Mouse (Mus musculus): Measurements from ENCODE around the gene Cdh4. TPM values are rescaled to one million over a fixed set of nuclear protein-coding genes. Genes with fewer than 3 reads are reported as not detected.

Gene Cdh4
- polyA plus RNA-seq, 1 experiment from 2014 or later: 0.28 TPM

DNA sequence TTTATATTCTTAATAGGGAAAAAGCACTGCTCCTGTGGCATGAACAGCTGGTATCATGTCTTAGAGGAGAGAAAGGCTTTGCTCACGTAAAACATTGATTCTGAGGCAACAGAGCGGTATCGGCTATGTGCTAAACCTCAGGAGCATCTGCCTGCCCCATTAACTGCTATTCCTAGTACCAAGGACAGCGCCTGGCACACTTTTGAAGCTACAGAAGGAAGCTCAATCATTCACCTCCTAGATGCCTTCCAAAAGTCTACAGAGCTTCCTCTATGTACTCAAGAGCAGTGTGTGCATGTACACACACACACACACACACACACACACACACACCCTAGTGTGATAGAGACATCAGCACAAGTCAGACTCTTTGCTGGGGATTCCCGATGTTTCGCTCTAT lies 34.4 kb downstream of the Cdh4 start:
- Histone ChIP-seq H3K27ac (no peak overlapping the region), H3K36me3 (no peaks in the 10 kb centered on the region), H3K27me3 (no peaks in the 10 kb centered on the region), H3K9ac (no peak overlapping the region), H3K9me3 (replicated peaks) (peaks cover 23% of the 10 kb centered on the region; the same call in 1 of the 2 replicates), H3K4me1 (replicated peaks) (no peaks in the 10 kb centered on the region), H3K4me3 (replicated peaks) (no peak overlapping the region), H3K4me2 (no peak overlapping the region)
- 65% methylated on average over 6 of the region's 6 CpGs for WGBS (ENCODE audit: insufficient replicate concordance)
- ATAC-seq (ENCODE audit: low read depth) (no peak), DNase-seq (no peak)

DNA sequence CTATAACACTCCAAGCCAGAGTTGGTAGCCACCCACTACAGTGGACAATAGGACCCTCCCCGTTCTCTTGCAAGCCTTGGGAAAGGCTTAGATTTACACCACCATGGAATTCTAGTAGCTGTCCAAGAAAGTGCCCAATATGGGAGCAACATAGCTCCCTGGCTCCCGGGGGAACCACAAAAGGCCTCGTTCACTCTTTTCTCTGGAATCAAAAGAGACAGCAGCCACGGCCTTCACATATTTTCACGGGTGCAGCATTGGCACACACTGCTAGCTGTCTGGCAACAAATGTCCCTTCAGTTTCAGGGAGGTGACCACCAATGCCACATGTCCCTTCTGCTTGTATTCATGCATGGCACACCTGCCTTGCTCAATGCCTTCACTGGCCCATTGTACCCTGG lies 38.6 kb downstream of the Cdh4 start:
- WGBS (ENCODE audit: insufficient replicate concordance): 76% methylated on average over 5 of the region's 5 CpGs
- no peak overlapping the region for H3K9ac ChIP-seq
- no peak overlapping the region for H3K27ac ChIP-seq
- H3K4me2 ChIP-seq: no peak overlapping the region
- DNase-seq (no peak), ATAC-seq (ENCODE audit: low read depth) (no peak)
- no peaks in the 10 kb centered on the region for H3K36me3 ChIP-seq
- H3K27me3 ChIP-seq: no peaks in the 10 kb centered on the region
- no peak overlapping the region for H3K4me3 ChIP-seq (replicated peaks)
- H3K9me3 ChIP-seq (replicated peaks): peaks cover 16% of the 10 kb centered on the region; the same call in 1 of the 2 replicates
- no peaks in the 10 kb centered on the region for H3K4me1 ChIP-seq (replicated peaks)

DNA sequence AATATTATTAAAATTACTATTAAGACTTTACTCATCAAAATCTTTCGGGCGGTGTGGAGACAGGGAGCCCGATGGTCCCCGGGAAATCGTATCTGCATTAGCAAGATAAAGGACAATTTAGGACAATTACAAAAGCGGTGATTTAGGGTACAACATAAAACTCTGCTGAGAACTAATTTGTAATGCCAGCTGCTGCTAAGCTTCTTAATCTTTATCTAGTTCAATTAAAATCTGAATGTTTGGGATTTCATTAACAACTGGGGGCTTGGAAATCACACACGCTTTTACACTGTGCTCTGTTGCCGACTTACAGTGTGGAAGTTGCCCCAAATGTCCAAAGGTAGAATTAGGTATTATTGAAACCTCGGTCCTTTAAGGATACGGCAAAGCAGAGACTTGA lies 39.1 kb downstream of the Cdh4 start:
- DNase-seq: no peak
- Histone ChIP-seq H3K9ac (no peak overlapping the region), H3K4me1 (replicated peaks) (no peaks in the 10 kb centered on the region), H3K27ac (no peak overlapping the region), H3K4me2 (no peak overlapping the region), H3K9me3 (replicated peaks) (peaks cover 18% of the 10 kb centered on the region), H3K4me3 (replicated peaks) (no peak overlapping the region), H3K27me3 (no peaks in the 10 kb centered on the region), H3K36me3 (no peaks in the 10 kb centered on the region)
- 75% methylated on average over 10 of the region's 10 CpGs for WGBS (ENCODE audit: insufficient replicate concordance)
- no peak for ATAC-seq (ENCODE audit: low read depth)

DNA sequence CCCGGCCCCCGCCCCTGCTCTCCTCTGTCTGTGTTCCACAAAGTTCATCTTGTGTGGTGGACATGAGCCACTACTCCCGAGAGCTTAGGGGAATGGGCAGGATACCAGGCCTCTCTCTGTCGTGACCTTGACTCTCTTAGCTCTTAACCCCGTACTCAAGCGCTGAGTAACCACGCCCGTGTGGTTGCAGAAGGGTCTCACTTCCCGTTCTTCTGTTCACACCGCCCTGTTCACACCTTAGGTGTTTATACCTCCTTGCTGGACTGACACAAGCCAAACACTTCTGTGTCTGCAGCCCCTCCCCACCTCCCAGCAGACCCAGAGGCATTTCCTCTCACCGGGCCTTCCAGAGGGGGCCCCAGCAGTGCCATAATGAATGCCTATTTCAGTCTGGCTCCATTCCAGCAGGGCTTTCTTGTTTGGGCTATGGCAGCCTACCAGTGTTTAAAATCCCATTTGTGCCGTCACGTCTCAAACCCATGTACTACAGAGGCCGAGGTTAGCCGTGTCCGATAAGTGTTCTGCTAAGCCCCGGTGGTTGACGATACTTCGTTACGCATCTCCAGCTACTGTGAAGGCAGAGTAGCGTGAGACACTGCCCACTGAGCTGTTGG lies 46.4 kb downstream of the Cdh4 start:
- ATAC-seq (ENCODE audit: low read depth): no peak
- H3K27ac ChIP-seq: no peak overlapping the region
- no peaks in the 10 kb centered on the region for H3K27me3 ChIP-seq
- 73% methylated on average over 21 of the region's 21 CpGs for WGBS (ENCODE audit: insufficient replicate concordance)
- H3K4me2 ChIP-seq: no peak overlapping the region
- no peak for DNase-seq
- H3K36me3 ChIP-seq: no peaks in the 10 kb centered on the region
- no peak overlapping the region for H3K9ac ChIP-seq
- H3K4me1 ChIP-seq (replicated peaks): no peaks in the 10 kb centered on the region
- peaks cover 27% of the 10 kb centered on the region for H3K9me3 ChIP-seq (replicated peaks)
- no peak overlapping the region for H3K4me3 ChIP-seq (replicated peaks)

DNA sequence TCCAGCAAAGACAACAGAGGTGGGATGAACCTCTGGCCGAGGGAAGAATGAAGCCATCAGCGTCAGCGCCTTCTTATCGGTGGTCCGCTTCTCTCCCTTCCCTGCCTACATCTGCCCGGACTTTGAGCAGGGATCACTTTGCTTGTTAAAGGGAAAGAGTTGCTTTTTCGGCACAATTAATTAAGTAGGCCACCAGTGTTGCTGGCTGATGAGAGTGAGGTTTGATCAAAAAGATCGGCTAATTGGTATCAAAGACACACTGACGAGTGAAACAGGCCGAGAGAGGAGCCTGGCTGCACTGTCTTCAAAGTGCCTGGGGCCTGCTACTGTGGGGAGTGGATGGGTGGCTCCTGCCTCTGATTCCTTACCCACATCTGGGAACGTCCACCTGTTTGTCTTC lies 49.7 kb downstream of the Cdh4 start:
- H3K9me3 ChIP-seq (replicated peaks): peaks cover 24% of the 10 kb centered on the region
- no peak overlapping the region for H3K9ac ChIP-seq
- DNase-seq (no peak), ATAC-seq (ENCODE audit: low read depth) (no peak)
- H3K4me2 ChIP-seq: no peak overlapping the region
- WGBS (ENCODE audit: insufficient replicate concordance): 58% methylated on average over 11 of the region's 11 CpGs
- no peaks in the 10 kb centered on the region for H3K36me3 ChIP-seq
- no peaks in the 10 kb centered on the region for H3K4me1 ChIP-seq (replicated peaks)
- H3K27me3 ChIP-seq: no peaks in the 10 kb centered on the region
- no peak overlapping the region for H3K4me3 ChIP-seq (replicated peaks)
- H3K27ac ChIP-seq: no peak overlapping the region

DNA sequence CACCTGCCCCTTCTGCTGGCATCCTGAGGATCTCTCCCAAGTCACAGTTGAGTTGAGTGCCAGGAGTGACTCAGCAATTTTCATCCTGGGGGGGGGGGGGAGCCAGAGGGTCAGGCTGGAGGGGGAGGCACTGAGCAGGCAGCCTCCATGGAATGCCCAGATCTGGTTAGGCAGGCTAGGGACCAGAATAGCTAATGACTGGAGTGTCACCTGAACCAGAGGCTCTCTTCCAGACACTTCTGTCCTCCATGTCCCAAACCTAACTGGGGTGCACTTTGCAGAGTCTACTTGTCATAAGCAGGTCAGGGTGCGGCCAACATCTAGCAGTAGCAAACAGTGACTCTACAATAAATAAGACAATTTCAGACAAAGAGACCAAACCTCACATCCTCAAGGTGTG lies 52.0 kb downstream of the Cdh4 start:
- H3K4me1 ChIP-seq (replicated peaks): no peaks in the 10 kb centered on the region
- no peaks in the 10 kb centered on the region for H3K36me3 ChIP-seq
- ATAC-seq (ENCODE audit: low read depth) (no peak), DNase-seq (no peak)
- no peak overlapping the region for H3K4me2 ChIP-seq
- peaks cover 7% of the 10 kb centered on the region; the same call in 1 of the 2 replicates for H3K9me3 ChIP-seq (replicated peaks)
- no peak overlapping the region for H3K4me3 ChIP-seq (replicated peaks)
- H3K27me3 ChIP-seq: no peaks in the 10 kb centered on the region
- H3K27ac ChIP-seq: no peak overlapping the region
- H3K9ac ChIP-seq: no peak overlapping the region
- WGBS (ENCODE audit: insufficient replicate concordance): 50% methylated on average over 1 of the region's 1 CpGs

DNA sequence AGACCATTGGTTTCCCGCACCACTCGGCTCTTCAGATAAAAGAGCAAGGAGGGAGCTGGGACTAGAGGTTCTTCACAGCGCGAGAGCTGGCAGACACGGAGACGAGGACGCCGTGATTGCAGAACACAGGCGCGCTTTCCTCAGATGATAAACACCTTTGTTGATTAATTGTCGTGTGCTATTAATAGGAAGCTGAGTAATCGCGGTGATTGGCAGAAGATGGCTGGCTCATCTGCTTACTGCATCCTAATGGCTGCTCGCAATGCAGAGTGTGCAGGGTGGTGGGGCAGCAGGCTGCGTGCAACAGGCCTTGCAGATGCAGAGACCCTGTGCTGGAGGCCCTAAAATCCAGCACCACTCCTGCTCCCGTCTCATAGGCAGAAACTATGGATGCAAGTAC lies 68.2 kb downstream of the Cdh4 start:
- no peaks in the 10 kb centered on the region for H3K27me3 ChIP-seq
- 86% methylated on average over 16 of the region's 16 CpGs for WGBS (ENCODE audit: insufficient replicate concordance)
- no peak overlapping the region for H3K27ac ChIP-seq
- DNase-seq: no peak
- H3K4me3 ChIP-seq (replicated peaks): no peak overlapping the region
- no peak for ATAC-seq (ENCODE audit: low read depth)
- no peak overlapping the region for H3K9ac ChIP-seq
- peaks cover 2% of the 10 kb centered on the region; the same call in 1 of the 2 replicates for H3K9me3 ChIP-seq (replicated peaks)
- H3K4me1 ChIP-seq (replicated peaks): no peaks in the 10 kb centered on the region
- no peak overlapping the region for H3K4me2 ChIP-seq
- H3K36me3 ChIP-seq: no peaks in the 10 kb centered on the region

DNA sequence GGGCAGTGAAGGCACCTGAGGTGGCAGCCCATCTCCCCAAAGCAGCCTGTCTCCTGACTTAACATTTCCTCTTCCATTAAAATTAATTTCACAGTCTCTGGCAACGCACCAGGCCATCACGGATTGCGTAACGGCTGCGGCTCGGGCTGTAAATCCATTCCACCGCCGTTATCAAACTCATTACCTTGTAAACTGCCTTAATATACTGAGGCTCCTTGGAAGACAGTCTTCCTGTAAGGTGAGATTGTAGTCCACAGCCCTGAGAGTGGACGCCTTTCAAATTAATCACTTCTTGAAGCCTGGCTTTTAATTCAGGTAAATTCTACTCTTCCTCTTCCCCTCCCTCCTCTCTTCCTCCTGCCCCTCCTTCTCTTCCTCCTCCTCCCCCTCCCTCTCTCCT lies 74.3 kb downstream of the Cdh4 start:
- Histone ChIP-seq H3K4me1 (replicated peaks) (no peaks in the 10 kb centered on the region), H3K4me2 (no peak overlapping the region), H3K9ac (no peak overlapping the region), H3K36me3 (no peaks in the 10 kb centered on the region), H3K27me3 (no peaks in the 10 kb centered on the region), H3K9me3 (replicated peaks) (0 out of 2 replicates have a peak, but pooled peaks cover 4% of the 10 kb centered on the region), H3K27ac (no peak overlapping the region), H3K4me3 (replicated peaks) (no peak overlapping the region)
- ATAC-seq (ENCODE audit: low read depth) (no peak), DNase-seq (no peak)
- WGBS (ENCODE audit: insufficient replicate concordance): 76% methylated on average over 9 of the region's 9 CpGs

DNA sequence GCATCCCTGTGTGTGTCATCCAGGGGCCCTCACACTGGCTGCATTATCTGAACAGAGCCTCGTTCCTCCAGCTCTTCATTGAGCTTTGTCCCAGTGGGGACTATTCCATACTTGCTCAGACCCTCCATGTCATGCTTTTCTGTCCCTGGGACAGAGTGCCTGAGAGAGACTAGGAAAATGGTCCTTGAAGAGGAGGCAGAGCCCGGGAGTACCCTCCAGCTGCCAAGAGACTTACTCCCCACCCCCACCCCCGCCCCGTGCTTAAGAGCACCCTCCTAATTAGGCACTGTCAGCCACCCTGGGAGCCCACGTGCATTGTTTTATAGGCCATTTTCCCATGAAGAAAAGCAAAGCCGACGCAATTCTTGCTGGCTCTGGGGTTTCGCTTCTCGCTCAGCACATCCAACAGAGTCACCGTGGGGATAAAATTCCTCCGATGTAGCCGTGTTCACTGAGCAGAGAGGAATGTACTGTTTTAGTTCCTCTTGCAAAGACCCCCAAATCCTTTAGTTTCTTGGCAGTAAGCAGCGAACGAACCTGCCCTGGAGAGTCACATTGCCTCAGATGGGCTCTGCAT lies 76.3 kb downstream of the Cdh4 start:
- Histone ChIP-seq H3K27me3 (no peaks in the 10 kb centered on the region), H3K4me3 (replicated peaks) (no peak overlapping the region), H3K36me3 (no peaks in the 10 kb centered on the region), H3K27ac (no peak overlapping the region), H3K4me2 (no peak overlapping the region), H3K9ac (no peak overlapping the region), H3K9me3 (replicated peaks) (0 out of 2 replicates have a peak, but pooled peaks cover 4% of the 10 kb centered on the region), H3K4me1 (replicated peaks) (no peaks in the 10 kb centered on the region)
- no peak for ATAC-seq (ENCODE audit: low read depth)
- no peak for DNase-seq
- WGBS (ENCODE audit: insufficient replicate concordance): 54% methylated on average over 14 of the region's 14 CpGs

DNA sequence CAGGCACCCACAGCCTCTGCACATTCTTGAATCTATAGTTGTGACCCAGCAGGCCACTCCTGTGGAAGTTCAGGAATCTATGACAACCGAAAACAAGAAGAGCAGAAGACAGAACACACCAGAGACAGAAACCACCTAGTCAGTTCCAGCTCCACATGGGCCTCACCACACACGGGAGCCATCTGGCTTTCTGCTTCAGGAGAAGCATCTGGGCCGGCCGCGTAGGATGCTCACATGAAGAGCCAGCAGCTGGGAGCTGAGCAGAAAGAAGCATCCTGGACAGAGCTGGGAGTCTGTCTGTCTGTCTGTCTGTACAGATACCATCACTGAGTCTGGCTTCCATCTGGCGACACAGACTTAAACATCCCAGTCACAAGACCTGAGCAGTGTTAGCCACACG lies 76.9 kb downstream of the Cdh4 start:
- Histone ChIP-seq H3K4me2 (no peak overlapping the region), H3K9me3 (replicated peaks) (0 out of 2 replicates have a peak, but pooled peaks cover 4% of the 10 kb centered on the region), H3K27me3 (no peaks in the 10 kb centered on the region), H3K4me3 (replicated peaks) (no peak overlapping the region), H3K36me3 (no peaks in the 10 kb centered on the region), H3K4me1 (replicated peaks) (no peaks in the 10 kb centered on the region), H3K27ac (no peak overlapping the region), H3K9ac (no peak overlapping the region)
- ATAC-seq (ENCODE audit: low read depth): no peak
- WGBS (ENCODE audit: insufficient replicate concordance): 66% methylated on average over 7 of the region's 7 CpGs
- no peak for DNase-seq

DNA sequence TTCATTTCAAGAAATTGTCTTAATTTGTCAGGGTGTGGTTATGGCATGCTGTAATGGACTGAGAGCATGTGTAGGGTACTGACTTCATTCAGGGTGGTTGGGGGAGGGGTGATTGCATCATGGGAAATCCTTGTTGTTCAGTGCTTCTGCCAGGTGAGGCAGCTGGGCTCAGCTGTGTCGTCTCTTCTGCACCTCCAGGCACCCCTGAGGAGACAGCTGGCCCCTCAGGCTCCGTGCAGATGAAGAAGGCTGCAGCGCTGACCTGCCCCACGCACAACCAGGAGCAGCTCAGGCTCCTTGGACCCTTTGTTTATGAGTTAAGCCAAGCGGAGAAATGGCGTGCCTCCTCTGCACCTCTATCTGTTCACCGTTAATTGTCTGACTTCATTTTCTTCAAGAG lies 77.7 kb downstream of the Cdh4 start:
- no peaks in the 10 kb centered on the region for H3K27me3 ChIP-seq
- no peak overlapping the region for H3K4me2 ChIP-seq
- no peak overlapping the region for H3K4me3 ChIP-seq (replicated peaks)
- no peak for DNase-seq
- H3K4me1 ChIP-seq (replicated peaks): no peaks in the 10 kb centered on the region
- no peak for ATAC-seq (ENCODE audit: low read depth)
- 47% methylated on average over 7 of the region's 7 CpGs for WGBS (ENCODE audit: insufficient replicate concordance)
- H3K9ac ChIP-seq: no peak overlapping the region
- H3K9me3 ChIP-seq (replicated peaks): 0 out of 2 replicates have a peak, but pooled peaks cover 4% of the 10 kb centered on the region
- H3K36me3 ChIP-seq: no peaks in the 10 kb centered on the region
- H3K27ac ChIP-seq: no peak overlapping the region

DNA sequence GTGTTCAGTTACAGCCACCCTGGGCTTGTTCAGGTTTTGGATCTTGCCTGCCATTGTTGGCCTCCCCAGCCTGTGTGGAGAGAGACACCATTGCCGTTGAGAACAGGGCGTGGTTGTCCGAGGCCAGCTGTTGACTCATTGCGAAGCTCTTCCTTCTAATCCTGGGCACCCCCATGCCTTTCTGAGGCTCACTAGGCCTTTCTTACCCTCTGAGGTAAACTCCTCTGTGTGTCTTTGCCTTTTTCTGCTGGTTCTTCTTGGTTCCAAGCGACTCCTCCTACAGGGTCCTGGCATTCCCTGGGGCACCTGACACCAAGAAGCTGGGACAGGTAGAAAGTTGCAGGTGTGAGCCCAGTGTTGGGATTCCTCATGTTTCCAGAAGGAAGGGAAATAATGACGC lies 78.7 kb downstream of the Cdh4 start:
- Histone ChIP-seq H3K4me1 (replicated peaks) (no peaks in the 10 kb centered on the region), H3K4me3 (replicated peaks) (no peak overlapping the region), H3K9ac (no peak overlapping the region), H3K36me3 (no peaks in the 10 kb centered on the region), H3K27me3 (no peaks in the 10 kb centered on the region), H3K4me2 (no peak overlapping the region), H3K27ac (no peak overlapping the region), H3K9me3 (replicated peaks) (0 out of 2 replicates have a peak, but pooled peaks cover 4% of the 10 kb centered on the region)
- ATAC-seq (ENCODE audit: low read depth) (no peak), DNase-seq (no peak)
- 64% methylated on average over 6 of the region's 6 CpGs for WGBS (ENCODE audit: insufficient replicate concordance)

All from liver, embryonic 13.5 days (tissue).